Mouse (Mus musculus) kidney, adult 8-10 months (tissue): ENCODE measurements at regions not wholly inside any gene's neighbourhood (a gene's known extent, or its start where the extent isn't known, plus 50 kb on each side); places are given as distances from the start of the nearest gene placed in this dataset.

Experiments used
- DNase-seq, 2 experiments: peaks; one replicate each; pipeline ENCODE4 v3.0.0; 2022

- DNase-seq, result no peak
These were observed 69.6 kb upstream of the Tspan2 start for GRCm38 (mm10) chr3:102664665-102665190.

DNA sequence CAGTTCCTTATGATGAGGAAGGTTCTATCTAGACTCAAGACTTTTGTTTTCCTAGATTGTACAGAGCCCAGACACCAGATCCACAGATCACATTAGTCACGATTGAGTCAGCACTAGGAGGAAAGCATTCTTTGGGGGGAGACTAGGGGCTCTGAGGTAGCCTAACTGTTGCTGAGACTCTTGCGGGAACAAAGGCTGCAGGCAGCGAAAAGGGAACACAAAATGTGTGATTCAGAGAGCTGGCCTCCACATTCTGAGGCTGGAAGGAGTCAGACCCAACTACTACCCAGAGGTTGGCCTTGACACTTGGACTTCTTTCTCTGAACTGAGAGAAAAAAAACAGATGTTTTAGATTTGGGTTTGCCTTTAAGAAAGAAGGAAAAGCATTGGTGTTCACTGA is 66.5 kb upstream of the Tspan2 start:
- no peak for DNase-seq

DNA sequence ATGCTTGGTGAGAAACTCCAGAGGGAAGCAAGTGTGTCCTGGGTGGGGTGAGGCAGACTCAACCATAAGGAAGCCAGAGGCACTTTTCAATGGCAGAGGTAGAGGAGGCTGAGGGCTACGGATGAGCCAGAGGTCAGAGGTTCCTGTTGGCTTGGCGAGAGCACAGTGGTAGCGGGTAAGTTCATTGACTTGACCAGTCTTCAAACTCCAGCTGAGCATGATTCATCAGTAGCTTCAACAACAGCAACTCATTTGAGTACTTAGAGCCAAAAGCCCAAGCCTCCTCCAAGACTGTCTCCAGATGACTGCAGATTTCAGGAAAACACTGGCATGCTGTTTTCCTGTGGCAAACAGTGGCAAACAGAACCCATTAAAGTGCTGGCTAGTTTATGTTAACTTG is 65.8 kb upstream of the Tspan2 start:
- DNase-seq, result no peak

DNA sequence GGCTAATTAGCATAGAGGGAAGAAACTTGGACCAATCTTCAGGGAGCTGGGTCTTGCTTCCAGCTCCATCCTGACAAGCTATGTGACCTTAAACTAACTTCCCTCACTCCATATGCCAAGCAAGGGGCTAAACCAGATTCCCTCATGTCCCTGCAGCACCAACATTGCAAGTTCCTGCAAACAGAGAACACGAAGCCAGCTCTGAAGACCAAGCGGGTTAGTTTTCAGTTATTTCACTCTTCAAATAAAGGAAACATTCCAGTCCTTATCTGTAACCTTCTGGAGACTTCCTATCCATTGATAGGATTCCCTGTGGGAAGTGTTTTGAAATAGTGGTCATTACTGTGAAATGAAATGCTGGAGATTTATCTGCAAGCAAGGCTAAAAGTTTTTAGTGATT is 64.4 kb upstream of the Tspan2 start:
- no peak for DNase-seq

GRCm38 (mm10) chr3:102670557-102670956 is 63.8 kb upstream of the Tspan2 start:
- no peak for DNase-seq

GRCm38 (mm10) chr3:102670972-102671371 is 63.4 kb upstream of the Tspan2 start:
- no peak for DNase-seq

DNA sequence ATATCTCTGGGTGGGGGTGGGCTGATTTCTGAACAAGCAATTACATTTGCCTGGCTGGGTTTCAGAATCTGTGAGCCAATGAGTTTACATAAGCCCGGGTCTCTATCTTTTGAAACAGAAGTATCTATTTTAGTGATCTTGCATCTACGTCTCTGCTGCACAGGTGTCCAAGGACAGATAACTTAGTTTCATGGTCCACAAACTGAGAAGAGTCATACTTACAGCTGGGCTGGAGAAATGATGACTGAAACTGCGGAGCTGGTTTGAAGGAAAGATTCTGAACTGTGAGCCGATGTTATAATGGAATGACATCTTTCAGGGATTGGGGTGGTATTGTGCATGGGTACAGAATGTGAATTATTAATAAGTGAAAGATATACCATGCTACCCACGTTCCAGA is 60.8 kb upstream of the Tspan2 start:
- DNase-seq, result no peak

DNA sequence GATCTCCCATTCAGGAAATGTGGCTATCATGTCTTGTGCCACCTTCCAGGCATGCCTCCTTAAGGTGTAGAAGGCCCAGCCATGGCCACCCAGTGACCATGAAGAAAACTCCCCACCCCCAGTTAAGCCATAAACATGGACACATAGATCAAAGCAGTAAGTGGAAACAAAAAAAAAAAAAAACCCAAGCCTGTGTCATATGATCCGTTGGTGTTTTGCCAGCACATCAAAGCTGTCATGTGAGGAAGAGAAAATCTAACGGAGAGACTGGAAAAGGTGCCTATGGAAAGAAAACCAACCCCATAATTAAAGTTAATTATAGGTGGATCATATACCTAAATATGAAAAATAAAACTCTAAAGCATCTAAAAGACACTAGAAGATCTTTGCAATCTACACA is 60.3 kb upstream of the Tspan2 start:
- no peak for DNase-seq

DNA sequence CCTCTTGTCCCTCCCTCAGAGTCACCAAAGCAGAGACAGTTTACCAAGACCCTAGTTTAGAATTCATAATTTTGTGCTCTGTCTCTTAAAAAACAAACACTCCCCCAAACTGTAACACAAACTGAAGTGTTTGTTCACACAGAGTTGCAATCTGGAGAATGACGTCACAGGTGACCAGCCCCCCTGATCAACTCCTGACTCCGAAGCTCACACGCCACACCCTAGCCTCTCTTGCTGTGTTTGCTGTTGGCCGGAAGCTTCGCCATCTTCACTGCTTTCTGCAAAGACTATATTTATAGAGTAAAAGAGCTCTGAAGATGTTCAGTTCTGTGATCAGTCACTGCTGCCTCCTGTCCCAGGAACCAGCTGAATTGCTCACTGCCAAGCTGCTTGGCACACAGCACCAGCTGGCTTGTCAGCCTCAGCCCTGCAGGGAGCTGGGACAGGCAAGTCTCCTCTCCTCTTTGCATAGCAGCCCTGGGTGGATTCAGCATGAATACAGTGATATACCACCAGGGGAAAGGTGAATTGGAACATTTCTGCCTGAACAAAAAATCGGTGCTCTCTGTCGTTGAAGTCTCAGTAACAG is 57.3 kb upstream of the Tspan2 start:
- no peak for DNase-seq

GRCm38 (mm10) chr3:102678516-102678915 is 55.8 kb upstream of the Tspan2 start:
- peak; percentile 66 to 73 for DNase-seq

GRCm38 (mm10) chr3:102682424-102682823 is 51.9 kb upstream of the Tspan2 start:
- DNase-seq, result no peak

GRCm38 (mm10) chr3:102683541-102683940 is 50.8 kb upstream of the Tspan2 start:
- DNase-seq, result no peak
